14 mouse cellular contexts compared by ENCODE assay signal in genomic region chr2:148743001-148743400, GRCm38 (mm10). TPM values are rescaled to one million over a fixed set of nuclear protein-coding genes. Genes with fewer than 3 reads are reported as not detected.
A peak's percentile ranks its signal among the peaks of the same experiment; 100 is the strongest.
DNase-seq lines count a peak whose midpoint lies in the region; ATAC-seq and TF ChIP-seq lines count a peak whose summit lies in the region.
"Had no signal": no experiment of that assay in that cellular context is flagged by ENCODE, and none has a peak within 500 bp of the region (broad histone marks: within the 10 kb centered on the region; RNA-seq: fewer than 3 reads in every experiment).

No protein-coding gene starts in this region.

- H3K9me3 ChIP-seq in forebrain, embryonic 13.5 days (replicated peaks), result no peaks in the 10 kb centered on the region
- H3K9me3 ChIP-seq in forebrain, embryonic 10.5 days, result no peaks in the 10 kb centered on the region
- H3K9me3 ChIP-seq: liver, embryonic 12.5 days; neural tube, embryonic 13.5 days had no signal

- WGBS in forebrain, embryonic 13.5 days, result 69% methylated on average over 3 of the region's 3 CpGs
- 91% methylated on average over 3 of the region's 3 CpGs for WGBS in forebrain, embryonic 10.5 days

- H3K36me3 ChIP-seq in forebrain, embryonic 13.5 days (ENCODE audit: poor library complexity, severe bottlenecking), result no peaks in the 10 kb centered on the region
- H3K36me3 ChIP-seq in forebrain, embryonic 10.5 days (replicated peaks), result no peaks in the 10 kb centered on the region
- H3K36me3 ChIP-seq: liver, embryonic 12.5 days; neural tube, embryonic 13.5 days had no signal

- 0 out of 2 replicates have a peak, but pooled peaks cover 3% of the 10 kb centered on the region for H3K4me1 ChIP-seq in forebrain, embryonic 13.5 days
- no peaks in the 10 kb centered on the region for H3K4me1 ChIP-seq in forebrain, embryonic 10.5 days
- H3K4me1 ChIP-seq: liver, embryonic 12.5 days; neural tube, embryonic 13.5 days had no signal

- no peak overlapping the region for H3K9ac ChIP-seq in forebrain, embryonic 13.5 days
- H3K9ac ChIP-seq: liver, embryonic 12.5 days; neural tube, embryonic 13.5 days had no signal

- no peaks in the 10 kb centered on the region for H3K27me3 ChIP-seq in forebrain, embryonic 13.5 days
- H3K27me3 ChIP-seq in forebrain, embryonic 10.5 days (ENCODE audit: poor library complexity, severe bottlenecking), result no peaks in the 10 kb centered on the region
- H3K27me3 ChIP-seq: liver, embryonic 12.5 days; neural tube, embryonic 13.5 days had no signal

- no peak for TF ChIP-seq CTCF in layer of hippocampus, adult 2 months (conservative IDR thresholded peaks at IDR 0.05)

- no peak for DNase-seq in forebrain, embryonic 10.5 days (ENCODE audit: extremely low spot score, low spot score)
- no peak for DNase-seq in layer of hippocampus, adult 2 months (ENCODE audit: low spot score in 2 of 2)
- DNase-seq in layer of hippocampus, postnatal 36 days, result no peak
- peak; percentile 50 for DNase-seq in gastrocnemius, postnatal 25 days
- peak; percentile 38 for DNase-seq in right cerebral cortex, postnatal 4 days
- DNase-seq in retina, postnatal 1 day, result no peak

- no peak overlapping the region for H3K4me3 ChIP-seq in forebrain, embryonic 13.5 days
- no peak overlapping the region for H3K4me3 ChIP-seq in forebrain, embryonic 10.5 days
- no peak overlapping the region for H3K4me3 ChIP-seq in layer of hippocampus, adult 2 months
- H3K4me3 ChIP-seq: liver, embryonic 12.5 days; megakaryocyte, embryonic 14.5 days; neural tube, embryonic 13.5 days had no signal

- no peak overlapping the region for H3K27ac ChIP-seq in forebrain, embryonic 13.5 days
- H3K27ac ChIP-seq in forebrain, embryonic 10.5 days, result no peak overlapping the region
- peak overlapping the region; percentile 14; the same call in 1 of the 2 replicates for H3K27ac ChIP-seq in layer of hippocampus, adult 2 months
- H3K27ac ChIP-seq: liver, embryonic 12.5 days; neural tube, embryonic 13.5 days had no signal

- ATAC-seq in forebrain, embryonic 13.5 days, result peak; percentile 72; the same call in 1 of the 2 replicates
- ATAC-seq in granulocyte monocyte progenitor cell, adult 5-6 weeks (replicated peaks; ENCODE audit: poor library complexity, severe bottlenecking), result no peak
- ATAC-seq: liver, embryonic 12.5 days had no signal

- no peak overlapping the region for H3K4me2 ChIP-seq in forebrain, embryonic 13.5 days
- H3K4me2 ChIP-seq: liver, embryonic 12.5 days; neural tube, embryonic 13.5 days had no signal

RNA-seq across cellular contexts. Expression of gene Cstl1, which starts 7.2 kb away (rescaled TPM):
- polyA plus RNA-seq in forebrain, embryonic 13.5 days (2015; fragmentation: Nextera tagmentation; extraction: Ambion mirVana), result not detected in 2 replicates
- not detected in 2 replicates for polyA plus RNA-seq in forebrain, embryonic 10.5 days (2016; fragmentation: Nextera tagmentation; extraction: Ambion mirVana)
- total RNA-seq in layer of hippocampus, adult 2 months (2021), result under 1 TPM; 0.69 to 0.83 TPM
- total RNA-seq in layer of hippocampus, postnatal 36 days (2021), result 1 to 10 TPM in 1 of 2 experiments, under 1 TPM in 1; 0.55 to 1.6 TPM
- total RNA-seq in gastrocnemius, postnatal 25 days (2021), result not detected
- not detected in 2 replicates for total RNA-seq in granulocyte monocyte progenitor cell, adult 5-6 weeks (2014; fragmentation: Nextera tagmentation)
- total RNA-seq in granulocyte monocyte progenitor cell, adult 5-6 weeks (2017), result not detected in 2 replicates
- polyA plus RNA-seq: embryonic facial prominence, embryonic 14.5 days; heart, embryonic 14.5 days; liver, embryonic 12.5 days; neural tube, embryonic 13.5 days; stomach, embryonic 14.5 days had no signal

RNA-seq across cellular contexts. Expression of gene Napb, which starts 10.7 kb away (rescaled TPM):
- polyA plus RNA-seq in forebrain, embryonic 13.5 days (2015; fragmentation: Nextera tagmentation; extraction: Ambion mirVana), result 20.3 and 23.6 TPM in 2 replicates
- polyA plus RNA-seq in forebrain, embryonic 10.5 days (2016; fragmentation: Nextera tagmentation; extraction: Ambion mirVana), result 5.1 and 5.5 TPM in 2 replicates
- 100 to 1,000 TPM; 294 to 323 TPM for total RNA-seq in layer of hippocampus, adult 2 months (2021)
- 100 to 1,000 TPM; 295 to 320 TPM for total RNA-seq in layer of hippocampus, postnatal 36 days (2021)
- 1 to 10 TPM; 3.8 to 4.0 TPM for total RNA-seq in gastrocnemius, postnatal 25 days (2021)
- total RNA-seq in granulocyte monocyte progenitor cell, adult 5-6 weeks (2014; fragmentation: Nextera tagmentation), result 0.66 and 0.92 TPM in 2 replicates
- 0.13 and 0.62 TPM in 2 replicates for total RNA-seq in granulocyte monocyte progenitor cell, adult 5-6 weeks (2017)

RNA-seq across cellular contexts. Expression of gene Cst11, which starts 28.3 kb away (rescaled TPM):
- not detected in 2 replicates for polyA plus RNA-seq in forebrain, embryonic 13.5 days (2015; fragmentation: Nextera tagmentation; extraction: Ambion mirVana)
- polyA plus RNA-seq in forebrain, embryonic 10.5 days (2016; fragmentation: Nextera tagmentation; extraction: Ambion mirVana), result not detected in 2 replicates
- total RNA-seq in layer of hippocampus, adult 2 months (2021), result not detected
- not detected for total RNA-seq in layer of hippocampus, postnatal 36 days (2021)
- total RNA-seq in gastrocnemius, postnatal 25 days (2021), result not detected
- total RNA-seq in granulocyte monocyte progenitor cell, adult 5-6 weeks (2014; fragmentation: Nextera tagmentation), result not detected in 2 replicates
- not detected in 2 replicates for total RNA-seq in granulocyte monocyte progenitor cell, adult 5-6 weeks (2017)
- polyA plus RNA-seq: embryonic facial prominence, embryonic 14.5 days; heart, embryonic 14.5 days; liver, embryonic 12.5 days; neural tube, embryonic 13.5 days; stomach, embryonic 14.5 days had no signal

RNA-seq across cellular contexts. Expression of gene 8030411F24Rik, which starts 38.8 kb away (rescaled TPM):
- not detected in 2 replicates for polyA plus RNA-seq in forebrain, embryonic 13.5 days (2015; fragmentation: Nextera tagmentation; extraction: Ambion mirVana)
- polyA plus RNA-seq in forebrain, embryonic 10.5 days (2016; fragmentation: Nextera tagmentation; extraction: Ambion mirVana), result not detected in 2 replicates
- not detected for total RNA-seq in layer of hippocampus, adult 2 months (2021)
- not detected for total RNA-seq in layer of hippocampus, postnatal 36 days (2021)
- not detected for total RNA-seq in gastrocnemius, postnatal 25 days (2021)
- total RNA-seq in granulocyte monocyte progenitor cell, adult 5-6 weeks (2014; fragmentation: Nextera tagmentation), result not detected in 2 replicates
- not detected in 2 replicates for total RNA-seq in granulocyte monocyte progenitor cell, adult 5-6 weeks (2017)
- polyA plus RNA-seq: embryonic facial prominence, embryonic 14.5 days; heart, embryonic 14.5 days; liver, embryonic 12.5 days; neural tube, embryonic 13.5 days; stomach, embryonic 14.5 days had no signal

RNA-seq across cellular contexts. Expression of gene Cst12, which starts 46.2 kb away (rescaled TPM):
- not detected in 2 replicates for polyA plus RNA-seq in forebrain, embryonic 13.5 days (2015; fragmentation: Nextera tagmentation; extraction: Ambion mirVana)
- not detected in 2 replicates for polyA plus RNA-seq in forebrain, embryonic 10.5 days (2016; fragmentation: Nextera tagmentation; extraction: Ambion mirVana)
- total RNA-seq in layer of hippocampus, adult 2 months (2021), result 1 to 10 TPM; 3.3 to 4.4 TPM
- total RNA-seq in layer of hippocampus, postnatal 36 days (2021), result 1 to 10 TPM; 3.3 to 3.7 TPM
- total RNA-seq in gastrocnemius, postnatal 25 days (2021), result not detected
- total RNA-seq in granulocyte monocyte progenitor cell, adult 5-6 weeks (2014; fragmentation: Nextera tagmentation), result not detected in 2 replicates
- not detected in 2 replicates for total RNA-seq in granulocyte monocyte progenitor cell, adult 5-6 weeks (2017)
- polyA plus RNA-seq: embryonic facial prominence, embryonic 14.5 days; heart, embryonic 14.5 days; liver, embryonic 12.5 days; neural tube, embryonic 13.5 days; stomach, embryonic 14.5 days had no signal

Comparison
In these comparisons a context has a peak if more than half of its experiments do, and no peak if none do; other contexts are left out.
1. DNase-seq: peak in gastrocnemius, postnatal 25 days (single experiment) and right cerebral cortex, postnatal 4 days (single experiment); none in forebrain, embryonic 10.5 days (single experiment), layer of hippocampus, adult 2 months (0 of 2), layer of hippocampus, postnatal 36 days (0 of 2) and retina, postnatal 1 day (single experiment).
2. RNA of gene Napb, which starts 10.7 kb away (total RNA-seq): 294 to 323 TPM in layer of hippocampus, adult 2 months and 295 to 320 TPM in layer of hippocampus, postnatal 36 days; 3.8 to 4.0 TPM in gastrocnemius, postnatal 25 days and 0.13 to 0.92 TPM in granulocyte monocyte progenitor cell, adult 5-6 weeks; every median in the first group is over 10 times any median in the second.